Mouse (Mus musculus) G1E (cell line): ENCODE results near the gene Wdr72. TPM values are rescaled to one million over a fixed set of nuclear protein-coding genes. Genes with fewer than 3 reads are reported as not detected.

Experiments used
- ATAC-seq: 2 replicates; pipeline ENCODE4 v1.8.0; 2016; ENCODE audit warnings: mild to moderate bottlenecking; ENCODE audit not compliant: insufficient number of reproducible peaks, poor library complexity, low FRiP score, severe bottlenecking; ENCODE audit errors: extremely low read depth
- DNase-seq: peaks from one replicate; pipeline ENCODE4 v3.0.0; 2012; ENCODE audit warnings: low spot score
- H3K27me3 ChIP-seq: 2 replicates; pipeline ENCODE4 v1.6.1; 2012; ENCODE audit warnings: mild to moderate bottlenecking, low read length, inconsistent platforms; ENCODE audit not compliant: insufficient read depth
- H3K36me3 ChIP-seq: replicated peaks from 2 replicates; pipeline ENCODE3; 2012; ENCODE audit warnings: mild to moderate bottlenecking, inconsistent platforms
- H3K4me1 ChIP-seq: 2 replicates; pipeline ENCODE4 v1.6.1; 2012; ENCODE audit warnings: low read depth, low read length, inconsistent platforms, mixed read lengths; ENCODE audit not compliant: insufficient read depth
- H3K4me3 ChIP-seq: 2 replicates; pipeline ENCODE4 v1.5.1; 2012; ENCODE audit warnings: low read depth, mild to moderate bottlenecking, inconsistent platforms, low read length, moderate library complexity, mixed read lengths
- H3K9me3 ChIP-seq: replicated peaks from 2 replicates; pipeline ENCODE4 v1.6.1; 2012; ENCODE audit warnings: inconsistent platforms
- CTCF ChIP-seq: IDR thresholded peaks from 2 replicates; pipeline ENCODE4 v1.5.1; 2012; ENCODE audit warnings: low read depth, low read length, inconsistent platforms, mixed read lengths
- GATA1 ChIP-seq: IDR thresholded peaks from 2 replicates; pipeline ENCODE4 v1.6.1; 2012; ENCODE audit warnings: borderline replicate concordance, low read length, inconsistent platforms, mixed read lengths
- GATA2 ChIP-seq: IDR thresholded peaks from 2 replicates; pipeline ENCODE4 v1.6.1; 2012; ENCODE audit warnings: low read depth, low read length, inconsistent platforms, borderline replicate concordance
- POLR2AphosphoS5 ChIP-seq: IDR thresholded peaks from 2 replicates; pipeline ENCODE4 v1.6.1; 2012; ENCODE audit warnings: low read depth, low read length, inconsistent platforms; ENCODE audit not compliant: insufficient replicate concordance
- TAL1 ChIP-seq: conservative IDR thresholded peaks from 2 replicates; pipeline ENCODE4 v1.6.1; 2012; ENCODE audit warnings: low read depth, low read length, inconsistent platforms, mixed read lengths
- polyA plus RNA-seq: library from polyadenylated mRNA; stranded (reverse); fragments of >175 nt; gene quantifications from 2 replicates; pipeline ENCODE4 v1.2.3, GENCODE M21; 2012
- total RNA-seq, 2 experiments: library from RNA; stranded (forward) in 1 of 2; stranded (reverse) in 1 of 2; fragments of 200-1000 nt in 1 of 2; fragments of >200 nt in 1 of 2; fragmentation: Nextera tagmentation in 1 of 2; gene quantifications; 2 replicates each; pipeline ENCODE4 v1.2.3; 2014 to 2017

Gene Wdr72
- total RNA-seq (2014; fragmentation: Nextera tagmentation) (not detected in 2 replicates), total RNA-seq (2017) (under 0.01 TPM in 1 of 2 replicates, not detected in the other), polyA plus RNA-seq (not detected in 2 replicates)

DNA sequence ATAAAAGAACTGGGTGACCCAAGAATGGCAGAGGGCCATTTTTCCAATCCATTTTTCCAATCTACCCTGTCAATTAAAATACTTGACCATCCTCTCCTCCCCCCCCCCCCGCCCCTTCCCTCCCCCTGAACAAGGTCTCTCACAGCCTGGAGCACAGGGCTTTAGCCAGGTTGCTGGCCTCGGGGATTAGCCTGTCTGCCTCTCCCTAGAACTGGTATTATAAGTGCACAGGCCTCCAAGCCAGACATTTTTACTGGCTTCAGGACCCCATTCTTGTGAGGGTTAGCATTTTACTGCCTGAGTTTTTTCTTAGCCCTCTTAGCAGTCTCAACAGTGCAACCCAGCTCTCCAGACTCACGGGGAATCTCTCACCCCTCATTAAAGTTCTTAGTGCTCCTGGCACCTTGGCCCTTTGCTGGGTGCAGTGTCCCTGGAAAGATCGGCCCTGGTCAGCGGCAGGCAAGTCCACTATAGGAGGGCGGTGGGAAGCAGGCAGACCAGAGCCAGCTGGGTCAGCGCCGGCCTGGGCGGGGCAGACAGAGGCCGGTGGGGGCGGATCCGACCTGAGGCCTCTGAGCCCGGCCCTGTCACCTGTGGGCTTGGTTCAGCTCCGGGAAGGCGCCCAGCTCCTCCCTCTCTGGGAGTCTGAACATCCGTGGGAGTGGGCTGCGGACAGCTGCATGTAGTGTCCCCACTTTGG is at the start of gene Wdr72:
Gene Wdr72 (plus strand): TSS at position 596 of the 700 bp plus-strand sequence.
- DNase-seq (no peak), ATAC-seq (no peak)
- H3K36me3 ChIP-seq, result no peaks in the 10 kb centered on the region
- H3K9me3 ChIP-seq, result peaks cover 23% of the 10 kb centered on the region
- H3K4me3 ChIP-seq, result no peak within 1 kb of the TSS
- no peaks in the 10 kb centered on the region for H3K27me3 ChIP-seq
- no peaks in the 10 kb centered on the region for H3K4me1 ChIP-seq
- TF ChIP-seq POLR2AphosphoS5 (no peak), CTCF (no peak), GATA1 (no peak), TAL1 (no peak), GATA2 (no peak)

DNA sequence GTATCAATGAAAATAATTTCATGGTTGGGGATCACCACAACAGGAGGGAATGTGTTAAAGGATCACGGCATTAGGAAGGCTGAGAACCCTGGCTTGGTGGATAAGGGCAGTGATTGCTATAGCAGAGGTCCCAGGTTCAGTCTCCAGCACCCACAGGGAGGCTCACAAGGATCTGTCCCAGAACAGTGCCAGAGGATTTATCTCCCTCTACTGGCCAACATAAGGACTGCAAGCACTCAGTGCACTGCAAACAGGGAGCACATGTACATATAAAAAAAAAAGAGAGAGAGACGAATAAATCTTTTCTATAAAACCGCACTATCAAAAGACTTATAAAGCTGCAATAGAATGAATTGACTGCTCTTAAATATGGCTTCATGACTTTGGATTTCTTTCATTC is 43.9 kb upstream of the Wdr72 start:
- no peak for TF ChIP-seq POLR2AphosphoS5
- TF ChIP-seq TAL1, result no peak
- H3K4me1 ChIP-seq, result no peaks in the 10 kb centered on the region
- ATAC-seq, result no peak
- peaks cover 24% of the 10 kb centered on the region for H3K9me3 ChIP-seq
- no peaks in the 10 kb centered on the region for H3K36me3 ChIP-seq
- no peak overlapping the region for H3K4me3 ChIP-seq
- no peak for DNase-seq
- H3K27me3 ChIP-seq, result no peaks in the 10 kb centered on the region

DNA sequence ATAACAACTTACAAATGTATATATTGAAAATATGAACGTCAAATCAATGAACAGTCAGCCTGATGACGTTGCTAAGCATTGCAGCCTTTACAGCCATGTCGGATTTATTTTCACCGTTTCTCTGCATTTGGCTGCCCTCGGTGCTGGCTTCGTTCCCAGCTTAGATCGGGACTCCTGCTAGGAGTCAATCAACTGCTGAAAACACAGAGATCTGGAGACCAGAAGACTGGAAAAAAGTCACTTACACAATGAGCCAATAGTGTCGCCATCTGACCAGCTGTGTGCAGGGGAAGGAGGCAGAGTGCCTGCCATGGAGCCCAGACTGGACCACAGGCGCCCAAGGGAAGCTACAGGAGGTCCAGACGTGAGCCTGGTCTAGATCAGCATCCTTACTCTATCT is 43.4 kb upstream of the Wdr72 start:
- TF ChIP-seq POLR2AphosphoS5, result no peak
- TF ChIP-seq TAL1, result no peak
- TF ChIP-seq GATA2, result no peak
- no peak for TF ChIP-seq GATA1
- no peak for TF ChIP-seq CTCF
- no peaks in the 10 kb centered on the region for H3K27me3 ChIP-seq
- no peaks in the 10 kb centered on the region for H3K4me1 ChIP-seq
- no peak for DNase-seq
- ATAC-seq, result no peak
- H3K4me3 ChIP-seq, result no peak overlapping the region
- H3K9me3 ChIP-seq, result peaks cover 24% of the 10 kb centered on the region
- H3K36me3 ChIP-seq, result no peaks in the 10 kb centered on the region

DNA sequence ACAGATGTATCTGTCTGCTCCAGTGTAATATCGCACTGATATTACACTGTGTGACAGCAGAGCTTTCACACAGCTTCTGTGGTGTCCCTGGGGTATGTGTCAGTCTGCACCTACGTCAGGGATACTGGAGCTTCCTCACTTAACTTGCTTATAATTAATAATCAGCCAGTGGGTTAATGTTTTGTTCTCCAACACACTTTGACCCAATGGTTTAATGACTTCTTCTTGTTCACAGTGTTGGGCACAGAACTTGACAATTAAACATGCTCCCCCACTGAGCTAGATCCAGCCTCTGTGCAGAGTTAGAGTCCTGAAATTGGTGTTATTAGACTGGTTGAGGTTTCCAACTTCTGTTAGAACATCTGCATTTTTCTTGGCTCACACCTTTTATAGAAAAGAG is 34.2 kb upstream of the Wdr72 start:
- Histone ChIP-seq H3K4me1 (no peaks in the 10 kb centered on the region), H3K36me3 (no peaks in the 10 kb centered on the region), H3K4me3 (no peak overlapping the region), H3K9me3 (peaks cover 4% of the 10 kb centered on the region; the same call in 1 of the 2 replicates), H3K27me3 (no peaks in the 10 kb centered on the region)
- ATAC-seq (no peak), DNase-seq (no peak)
- no peak for TF ChIP-seq GATA1
- TF ChIP-seq TAL1, result no peak
- TF ChIP-seq POLR2AphosphoS5, result no peak
- no peak for TF ChIP-seq CTCF
- no peak for TF ChIP-seq GATA2

DNA sequence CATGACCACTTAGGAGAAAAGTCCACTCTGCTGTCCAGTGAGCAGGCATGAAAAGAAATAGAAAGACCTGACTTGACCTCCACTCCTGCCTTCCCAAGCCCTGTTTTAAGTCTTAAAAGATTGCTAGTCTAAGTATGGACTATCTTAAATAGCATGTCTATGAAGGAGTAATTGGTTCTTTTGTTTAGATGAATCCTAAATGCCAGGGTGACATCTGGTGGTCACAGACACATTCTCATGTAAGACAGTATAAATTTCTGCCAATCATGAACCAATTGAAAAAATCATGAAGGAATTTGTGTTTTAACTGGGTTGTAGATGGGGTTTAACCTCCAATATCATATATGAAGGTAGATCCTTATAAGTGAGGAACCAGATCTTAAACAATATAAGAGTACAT is 31.7 kb upstream of the Wdr72 start:
- 0 out of 2 replicates have a peak, but pooled peaks cover 2% of the 10 kb centered on the region for H3K9me3 ChIP-seq
- DNase-seq (no peak), ATAC-seq (no peak)
- no peaks in the 10 kb centered on the region for H3K4me1 ChIP-seq
- H3K27me3 ChIP-seq, result no peaks in the 10 kb centered on the region
- H3K36me3 ChIP-seq, result no peaks in the 10 kb centered on the region
- H3K4me3 ChIP-seq, result no peak overlapping the region
- TF ChIP-seq GATA2, result no peak
- no peak for TF ChIP-seq CTCF
- TF ChIP-seq POLR2AphosphoS5, result no peak
- no peak for TF ChIP-seq TAL1

DNA sequence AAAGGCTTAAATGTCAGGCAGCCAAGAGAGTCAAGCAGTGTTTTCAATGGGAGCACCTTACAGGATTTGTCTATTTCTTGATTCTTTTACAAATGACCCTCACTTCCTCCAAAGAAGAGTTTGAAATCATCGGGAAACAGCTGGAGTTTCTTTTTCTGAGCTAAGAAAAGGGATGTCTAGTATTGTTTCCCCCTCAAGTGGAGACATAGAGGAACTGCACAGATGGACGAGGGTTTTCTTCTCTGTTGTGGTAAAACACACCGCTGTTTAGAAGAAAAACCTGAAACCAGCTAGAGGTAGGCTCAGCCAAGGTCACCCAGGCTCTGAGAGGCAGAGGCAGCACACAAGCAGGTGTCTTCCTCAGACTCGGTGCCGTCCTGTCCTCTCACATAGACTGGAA is 29.9 kb upstream of the Wdr72 start:
- ATAC-seq (no peak), DNase-seq (no peak)
- Histone ChIP-seq H3K36me3 (no peaks in the 10 kb centered on the region), H3K9me3 (0 out of 2 replicates have a peak, but pooled peaks cover 2% of the 10 kb centered on the region), H3K27me3 (no peaks in the 10 kb centered on the region), H3K4me3 (no peak overlapping the region), H3K4me1 (no peaks in the 10 kb centered on the region)
- no peak for TF ChIP-seq GATA2
- TF ChIP-seq TAL1, result no peak
- no peak for TF ChIP-seq GATA1
- TF ChIP-seq CTCF, result no peak
- no peak for TF ChIP-seq POLR2AphosphoS5

DNA sequence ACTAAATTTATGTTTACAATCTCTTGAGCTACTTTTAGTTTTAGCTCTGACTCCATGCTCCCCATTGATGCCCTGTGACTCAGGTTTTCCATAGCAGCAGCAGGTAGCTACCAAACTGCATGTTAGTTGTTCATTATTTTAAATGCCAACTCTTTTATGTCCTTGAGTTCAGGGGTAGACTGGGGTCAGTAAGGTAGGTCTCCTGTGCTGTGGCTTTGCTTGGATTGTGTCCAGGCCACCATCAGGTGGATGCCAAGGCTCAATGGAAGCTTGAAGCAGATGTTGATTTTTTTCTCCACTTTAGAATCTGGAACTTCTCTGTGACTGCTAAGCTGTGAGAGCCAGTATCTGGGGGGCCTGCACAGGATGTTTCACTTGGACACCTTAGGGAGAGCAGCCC is 8.6 kb upstream of the Wdr72 start:
- Histone ChIP-seq H3K4me3 (no peak overlapping the region), H3K36me3 (no peaks in the 10 kb centered on the region), H3K27me3 (no peaks in the 10 kb centered on the region), H3K9me3 (no peaks in the 10 kb centered on the region), H3K4me1 (no peaks in the 10 kb centered on the region)
- DNase-seq, result no peak
- no peak for ATAC-seq
- no peak for TF ChIP-seq TAL1
- no peak for TF ChIP-seq GATA2
- no peak for TF ChIP-seq CTCF
- TF ChIP-seq POLR2AphosphoS5, result no peak
- no peak for TF ChIP-seq GATA1
